Mouse (Mus musculus): Measurements from ENCODE around the gene Mapk8ip2. TPM values are rescaled to one million over a fixed set of nuclear protein-coding genes. Genes with fewer than 3 reads are reported as not detected.

Mapk8ip2 gene
- polyA plus RNA-seq, 1 experiment from 2014 or later = 0.36 TPM

GRCm38 (mm10) chr15:89473921-89474320 is 20.2 kb downstream of the Mapk8ip2 start:
- WGBS = 95% methylated on average over 8 of the region's 8 CpGs
- DNase-seq (ENCODE audit: low spot score) (no peak), ATAC-seq (replicated peaks; ENCODE audit: low FRiP score) (no peak)

GRCm38 (mm10) chr15:89474596-89475292 is 21.0 kb downstream of the Mapk8ip2 start:
- DNase-seq (ENCODE audit: low spot score) = no peak
- Histone ChIP-seq H3K4me1 (replicated peaks; ENCODE audit: control insufficient read depth, insufficient read depth, low read length) (peaks cover 15% of the 10 kb centered on the region), H3K9ac (ENCODE audit: low read depth, low read length) (no peak overlapping the region), H3K9me3 (ENCODE audit: control insufficient read depth, low read length) (no peaks in the 10 kb centered on the region), H3K4me2 (peak overlapping the region; percentile 77), H3K27ac (ENCODE audit: low read depth, low read length) (no peak overlapping the region), H3K36me3 (ENCODE audit: control insufficient read depth, insufficient read depth, low read length) (no peaks in the 10 kb centered on the region), H3K4me3 (ENCODE audit: low read depth, low read length) (no peak overlapping the region), H3K27me3 (replicated peaks; ENCODE audit: control insufficient read depth, insufficient read depth, low read length) (no peaks in the 10 kb centered on the region)
- WGBS = 89% methylated on average over 19 of the region's 19 CpGs
- ATAC-seq (replicated peaks; ENCODE audit: low FRiP score) = no peak

More at GRCm38 (mm10) chr15:89473921-89474320, 20.2 kb downstream of the Mapk8ip2 start:
- H3K4me3 ChIP-seq (ENCODE audit: low read depth, low read length) = no peak overlapping the region
- no peaks in the 10 kb centered on the region for H3K9me3 ChIP-seq (ENCODE audit: control insufficient read depth, low read length)
- no peak overlapping the region for H3K9ac ChIP-seq (ENCODE audit: low read depth, low read length)
- H3K4me2 ChIP-seq = no peak overlapping the region
- no peak overlapping the region for H3K27ac ChIP-seq (ENCODE audit: low read depth, low read length)
- H3K4me1 ChIP-seq (replicated peaks; ENCODE audit: control insufficient read depth, insufficient read depth, low read length) = peaks cover 15% of the 10 kb centered on the region
- no peaks in the 10 kb centered on the region for H3K27me3 ChIP-seq (replicated peaks; ENCODE audit: control insufficient read depth, insufficient read depth, low read length)
- H3K36me3 ChIP-seq (ENCODE audit: control insufficient read depth, insufficient read depth, low read length) = no peaks in the 10 kb centered on the region

- peaks cover 15% of the 10 kb centered on the region for H3K4me1 ChIP-seq (replicated peaks; ENCODE audit: control insufficient read depth, insufficient read depth, low read length)
- H3K9me3 ChIP-seq (ENCODE audit: control insufficient read depth, low read length) = no peaks in the 10 kb centered on the region
- H3K9ac ChIP-seq (ENCODE audit: low read depth, low read length) = peak overlapping the region; percentile 58
- H3K27ac ChIP-seq (ENCODE audit: low read depth, low read length) = no peak overlapping the region; the same call in 1 of the 2 replicates
- DNase-seq (ENCODE audit: low spot score) = no peak
- H3K27me3 ChIP-seq (replicated peaks; ENCODE audit: control insufficient read depth, insufficient read depth, low read length) = no peaks in the 10 kb centered on the region
- 64% methylated on average over 7 of the region's 7 CpGs for WGBS
- no peak for ATAC-seq (replicated peaks; ENCODE audit: low FRiP score)
- H3K4me2 ChIP-seq = peak overlapping the region; percentile 77
- H3K36me3 ChIP-seq (ENCODE audit: control insufficient read depth, insufficient read depth, low read length) = no peaks in the 10 kb centered on the region
- peak overlapping the region; percentile 62 for H3K4me3 ChIP-seq (ENCODE audit: low read depth, low read length)
Measured at GRCm38 (mm10) chr15:89475293-89475600, 21.5 kb downstream of the Mapk8ip2 start.

GRCm38 (mm10) chr15:89475611-89476474 is 22.1 kb downstream of the Mapk8ip2 start:
- H3K9ac ChIP-seq (ENCODE audit: low read depth, low read length) = peak overlapping the region; percentile 73
- ATAC-seq (replicated peaks; ENCODE audit: low FRiP score) = peak; percentile 98
- DNase-seq (ENCODE audit: low spot score) = peak; percentile 92
- WGBS = 9% methylated on average over 44 of the region's 44 CpGs
- no peaks in the 10 kb centered on the region for H3K27me3 ChIP-seq (replicated peaks; ENCODE audit: control insufficient read depth, insufficient read depth, low read length)
- H3K9me3 ChIP-seq (ENCODE audit: control insufficient read depth, low read length) = no peaks in the 10 kb centered on the region
- H3K4me2 ChIP-seq = peak overlapping the region; percentile 77
- peaks cover 15% of the 10 kb centered on the region for H3K4me1 ChIP-seq (replicated peaks; ENCODE audit: control insufficient read depth, insufficient read depth, low read length)
- H3K27ac ChIP-seq (ENCODE audit: low read depth, low read length) = peak overlapping the region; percentile 35
- no peaks in the 10 kb centered on the region for H3K36me3 ChIP-seq (ENCODE audit: control insufficient read depth, insufficient read depth, low read length)
- H3K4me3 ChIP-seq (ENCODE audit: low read depth, low read length) = peak overlapping the region; percentile 62

GRCm38 (mm10) chr15:89476475-89476815 is 22.7 kb downstream of the Mapk8ip2 start:
- DNase-seq (ENCODE audit: low spot score) (no peak), ATAC-seq (replicated peaks; ENCODE audit: low FRiP score) (no peak)
- WGBS = 5% methylated on average over 5 of the region's 5 CpGs
- Histone ChIP-seq H3K27ac (ENCODE audit: low read depth, low read length) (peak overlapping the region; percentile 35), H3K9me3 (ENCODE audit: control insufficient read depth, low read length) (no peaks in the 10 kb centered on the region), H3K9ac (ENCODE audit: low read depth, low read length) (peak overlapping the region; percentile 73), H3K4me3 (ENCODE audit: low read depth, low read length) (peak overlapping the region; percentile 62), H3K4me1 (replicated peaks; ENCODE audit: control insufficient read depth, insufficient read depth, low read length) (peaks cover 15% of the 10 kb centered on the region), H3K27me3 (replicated peaks; ENCODE audit: control insufficient read depth, insufficient read depth, low read length) (no peaks in the 10 kb centered on the region), H3K36me3 (ENCODE audit: control insufficient read depth, insufficient read depth, low read length) (no peaks in the 10 kb centered on the region), H3K4me2 (peak overlapping the region; percentile 77)

- H3K27ac ChIP-seq (ENCODE audit: low read depth, low read length) = peak within 1 kb of the TSS; percentile 35
- H3K4me1 ChIP-seq (replicated peaks; ENCODE audit: control insufficient read depth, insufficient read depth, low read length) = peaks cover 15% of the 10 kb centered on the region
- no peaks in the 10 kb centered on the region for H3K27me3 ChIP-seq (replicated peaks; ENCODE audit: control insufficient read depth, insufficient read depth, low read length)
- WGBS = 22% methylated on average over 9 of the region's 9 CpGs
- ATAC-seq (replicated peaks; ENCODE audit: low FRiP score) (no peak), DNase-seq (ENCODE audit: low spot score) (no peak)
- no peaks in the 10 kb centered on the region for H3K36me3 ChIP-seq (ENCODE audit: control insufficient read depth, insufficient read depth, low read length)
- peak within 1 kb of the TSS; percentile 62 for H3K4me3 ChIP-seq (ENCODE audit: low read depth, low read length)
- H3K4me2 ChIP-seq = peak within 1 kb of the TSS; percentile 77
- peak within 1 kb of the TSS; percentile 73 for H3K9ac ChIP-seq (ENCODE audit: low read depth, low read length)
- H3K9me3 ChIP-seq (ENCODE audit: control insufficient read depth, low read length) = no peaks in the 10 kb centered on the region
Measured at GRCm38 (mm10) chr15:89477091-89477491, 23.4 kb downstream of the Mapk8ip2 start, which contains the start of gene Arsa. Gene Arsa, minus strand, starts transcription at chr15:89477425.

- Histone ChIP-seq H3K9me3 (ENCODE audit: control insufficient read depth, low read length) (no peaks in the 10 kb centered on the region), H3K27ac (ENCODE audit: low read depth, low read length) (no peak overlapping the region), H3K4me1 (replicated peaks; ENCODE audit: control insufficient read depth, insufficient read depth, low read length) (peaks cover 15% of the 10 kb centered on the region), H3K4me3 (ENCODE audit: low read depth, low read length) (peak overlapping the region; percentile 2; the same call in 1 of the 2 replicates), H3K36me3 (ENCODE audit: control insufficient read depth, insufficient read depth, low read length) (no peaks in the 10 kb centered on the region), H3K9ac (ENCODE audit: low read depth, low read length) (no peak overlapping the region), H3K27me3 (replicated peaks; ENCODE audit: control insufficient read depth, insufficient read depth, low read length) (no peaks in the 10 kb centered on the region), H3K4me2 (peak overlapping the region; percentile 14; the same call in 1 of the 2 replicates)
- DNase-seq (ENCODE audit: low spot score) (no peak), ATAC-seq (replicated peaks; ENCODE audit: low FRiP score) (no peak)
- WGBS = 64% methylated on average over 8 of the region's 8 CpGs
Measured at GRCm38 (mm10) chr15:89477806-89478205, 24.1 kb downstream of the Mapk8ip2 start.

GRCm38 (mm10) chr15:89478622-89479021 is 24.9 kb downstream of the Mapk8ip2 start:
- Histone ChIP-seq H3K4me1 (replicated peaks; ENCODE audit: control insufficient read depth, insufficient read depth, low read length) (peaks cover 15% of the 10 kb centered on the region), H3K27ac (ENCODE audit: low read depth, low read length) (no peak overlapping the region), H3K4me2 (no peak overlapping the region), H3K36me3 (ENCODE audit: control insufficient read depth, insufficient read depth, low read length) (no peaks in the 10 kb centered on the region), H3K4me3 (ENCODE audit: low read depth, low read length) (no peak overlapping the region), H3K9me3 (ENCODE audit: control insufficient read depth, low read length) (no peaks in the 10 kb centered on the region), H3K9ac (ENCODE audit: low read depth, low read length) (no peak overlapping the region), H3K27me3 (replicated peaks; ENCODE audit: control insufficient read depth, insufficient read depth, low read length) (no peaks in the 10 kb centered on the region)
- WGBS = 75% methylated on average over 3 of the region's 3 CpGs
- DNase-seq (ENCODE audit: low spot score) = no peak
- no peak for ATAC-seq (replicated peaks; ENCODE audit: low FRiP score)
